Mouse (Mus musculus) left cerebral cortex, postnatal 4 days (tissue): ENCODE measurements at regions not wholly inside any gene's neighbourhood (a gene's known extent, or its start where the extent isn't known, plus 50 kb on each side); places are given as distances from the start of the nearest gene placed in this dataset.

Source experiments
- DNase-seq: peaks from one replicate; pipeline ENCODE4 v3.0.0-alpha.2; 2022
- intact Hi-C: fragments of 180-260 bp; cut with DNase I; formaldehyde crosslinking; loops from one replicate; pipeline ENCODE4 v1.15.1; 2025

DNA sequence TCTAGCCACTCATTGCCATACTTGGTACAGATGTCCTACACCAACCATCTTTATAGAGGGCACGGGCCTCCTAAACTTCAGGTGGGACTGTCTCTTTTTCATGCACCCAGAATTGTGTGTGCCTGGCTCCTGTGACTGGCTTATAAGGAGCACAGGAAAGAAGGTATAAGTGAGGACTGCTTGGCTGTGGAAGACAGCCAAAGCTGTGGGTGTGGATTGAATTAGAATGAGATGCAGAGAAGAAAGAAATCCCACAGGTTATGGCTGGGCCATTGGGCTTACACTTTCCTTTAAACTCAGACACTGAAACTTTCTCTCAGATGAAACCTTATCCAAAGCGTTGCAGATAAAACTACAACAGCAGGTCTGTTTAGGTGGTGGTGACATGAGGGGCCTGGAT is 239.5 kb upstream of the Fam160b2 start:
- intact Hi-C loops = no loop called here
- DNase-seq = no peak

- peak; percentile 21 for DNase-seq
- intact Hi-C loops = no loop called here
These were observed 237.9 kb upstream of the Fam160b2 start for GRCm38 (mm10) chr14:70837528-70837927.

DNA sequence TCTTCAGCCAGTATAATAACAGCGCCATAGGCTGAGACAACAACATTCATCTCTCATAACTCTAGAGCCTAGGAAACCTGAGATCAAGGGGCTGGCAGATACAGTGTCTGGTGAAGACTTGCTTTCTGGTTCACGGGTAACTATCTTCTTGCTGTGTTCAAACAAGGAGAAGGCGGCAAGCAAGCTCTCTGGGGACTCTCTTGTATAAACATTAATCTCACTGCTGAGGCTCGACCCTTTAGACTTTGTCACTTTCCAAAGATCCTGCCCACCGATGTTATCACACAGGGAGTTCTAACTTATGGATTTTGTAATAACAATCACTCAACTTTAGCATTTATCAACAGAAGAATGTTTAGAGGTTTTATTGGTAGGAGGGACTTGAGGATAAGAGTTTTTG is 233.6 kb upstream of the Fam160b2 start:
- no peak for DNase-seq
- intact Hi-C loops = no loop called here

- intact Hi-C loops = no loop called here
- DNase-seq = peak; percentile 60
These were observed 233.0 kb upstream of the Fam160b2 start for GRCm38 (mm10) chr14:70832462-70833212.

DNA sequence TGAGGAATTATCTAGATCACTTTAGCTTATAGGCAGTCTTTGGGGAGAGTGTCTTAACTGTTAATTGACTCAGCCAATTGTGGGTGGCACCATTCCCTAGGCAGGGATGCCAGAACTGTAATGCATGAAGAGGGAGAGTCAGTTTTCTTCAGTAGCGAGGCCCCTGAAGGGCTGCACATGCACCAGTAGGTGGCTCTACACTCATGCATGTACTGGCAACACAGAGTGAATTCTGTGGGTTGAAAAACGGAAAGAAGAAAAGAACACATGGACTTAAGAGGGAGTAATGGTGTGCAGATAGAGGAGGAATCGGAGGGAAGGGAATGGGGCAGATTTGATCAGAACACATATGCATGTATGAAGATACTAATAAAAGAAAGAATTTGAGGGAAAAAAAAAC is 232.4 kb upstream of the Fam160b2 start:
- intact Hi-C loops = no loop called here
- peak; percentile 20 for DNase-seq
